Mouse (Mus musculus): ENCODE data around the gene Bsg.
"Not testable (repeated sequence)": the region's sequence is repeated elsewhere in the genome, so short reads cannot be mapped to it uniquely, and the experiment has no call there.

Gene Bsg

DNA sequence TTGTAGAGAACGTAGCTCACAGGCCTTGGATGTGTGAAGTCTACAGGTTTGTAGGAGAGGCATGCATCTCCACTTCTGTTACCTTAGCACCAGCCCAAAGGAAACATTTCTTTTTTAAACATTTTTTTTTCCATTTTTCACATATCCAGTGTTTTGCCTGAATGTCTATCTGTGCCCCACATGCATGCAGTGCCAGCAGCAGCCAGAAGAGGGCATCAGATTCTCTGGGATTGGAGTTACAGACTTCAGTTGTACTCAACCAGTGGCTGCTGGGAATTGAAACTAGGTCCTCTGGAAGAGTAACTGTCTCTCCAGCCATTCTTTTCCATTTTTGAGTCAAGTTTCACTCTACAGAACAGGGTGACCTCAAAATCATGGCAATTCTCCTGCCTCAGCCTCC is 28.2 kb downstream of the Bsg start:
- DNase-seq (ENCODE audit: low spot score in 2 of 2): no peak

DNA sequence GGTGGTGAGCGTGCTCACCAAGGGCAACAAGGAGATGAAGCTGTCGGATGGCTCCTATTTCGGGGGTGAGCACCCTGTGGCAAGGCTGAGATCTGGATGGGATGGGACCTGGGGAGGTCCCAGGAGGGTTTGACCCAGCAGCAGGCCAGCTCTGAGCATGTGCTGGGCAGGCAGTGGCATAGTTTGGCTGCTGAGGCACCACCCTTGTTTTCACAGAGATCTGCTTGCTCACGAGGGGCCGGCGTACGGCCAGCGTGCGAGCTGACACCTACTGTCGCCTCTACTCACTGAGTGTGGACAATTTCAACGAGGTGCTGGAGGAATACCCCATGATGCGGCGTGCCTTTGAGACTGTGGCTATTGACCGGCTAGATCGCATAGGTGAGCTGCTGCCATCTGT is 29.6 kb downstream of the Bsg start:
- no peak for DNase-seq (ENCODE audit: low spot score in 2 of 2)

DNA sequence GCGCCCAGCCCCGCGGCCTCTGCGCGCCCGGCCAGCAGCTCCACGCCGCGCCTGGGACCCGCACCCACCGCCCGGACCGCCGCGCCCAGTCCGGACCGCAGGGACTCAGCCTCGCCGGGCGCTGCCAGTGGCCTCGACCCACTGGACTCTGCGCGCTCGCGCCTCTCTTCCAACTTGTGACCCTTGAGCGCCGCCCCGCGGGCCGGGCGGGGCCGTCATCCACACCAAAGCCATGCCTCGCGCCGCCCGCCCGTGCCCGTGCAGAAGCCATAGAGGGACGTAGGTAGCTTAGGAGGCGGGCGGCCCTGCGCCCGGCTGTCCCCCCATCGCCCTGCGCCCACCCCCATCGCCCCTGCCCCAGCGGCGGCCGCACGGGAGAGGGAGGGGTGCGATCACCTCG is 31.1 kb downstream of the Bsg start:
- no peak for DNase-seq (ENCODE audit: low spot score in 2 of 2)

DNA sequence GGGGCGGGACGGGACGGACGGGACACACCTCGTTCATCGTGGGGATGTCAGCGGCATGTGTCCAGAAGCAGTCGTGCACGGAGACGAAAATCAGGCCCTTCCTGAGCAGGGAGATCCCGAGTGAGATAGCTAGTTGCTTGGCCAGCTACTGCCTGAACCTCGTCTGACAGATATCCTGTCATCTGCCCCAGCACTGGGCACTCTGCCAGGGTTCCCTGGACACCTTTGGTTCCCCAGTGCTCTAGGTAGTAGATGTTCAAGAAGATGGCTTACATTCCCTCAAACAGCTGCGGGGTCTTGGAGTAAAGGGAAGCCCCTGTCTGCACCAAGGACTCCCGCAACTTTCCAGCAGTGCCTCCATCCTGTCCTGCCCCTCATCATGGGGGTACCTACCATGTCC is 32.4 kb downstream of the Bsg start:
- DNase-seq (ENCODE audit: low spot score in 2 of 2): no peak

DNA sequence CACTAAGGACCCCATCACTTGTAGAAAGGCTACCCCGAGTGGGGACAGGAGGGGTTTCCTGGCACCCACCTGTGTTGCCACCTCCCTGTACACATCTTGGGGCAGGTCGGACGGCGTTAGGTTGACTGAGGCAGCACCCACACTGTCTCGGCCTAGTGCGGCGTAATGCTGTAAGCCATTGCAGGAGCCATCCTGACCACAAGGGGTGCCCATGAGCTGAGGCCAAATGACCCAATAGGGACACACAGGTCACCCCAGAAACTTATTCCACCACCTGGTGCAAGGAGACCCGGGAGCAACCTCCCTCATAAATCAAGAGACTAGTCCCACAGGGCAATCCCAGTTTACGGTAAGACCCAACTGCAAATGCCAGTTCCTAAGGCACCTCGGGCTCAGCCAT is 34.0 kb downstream of the Bsg start:
- DNase-seq (ENCODE audit: low spot score in 2 of 2): no peak

DNA sequence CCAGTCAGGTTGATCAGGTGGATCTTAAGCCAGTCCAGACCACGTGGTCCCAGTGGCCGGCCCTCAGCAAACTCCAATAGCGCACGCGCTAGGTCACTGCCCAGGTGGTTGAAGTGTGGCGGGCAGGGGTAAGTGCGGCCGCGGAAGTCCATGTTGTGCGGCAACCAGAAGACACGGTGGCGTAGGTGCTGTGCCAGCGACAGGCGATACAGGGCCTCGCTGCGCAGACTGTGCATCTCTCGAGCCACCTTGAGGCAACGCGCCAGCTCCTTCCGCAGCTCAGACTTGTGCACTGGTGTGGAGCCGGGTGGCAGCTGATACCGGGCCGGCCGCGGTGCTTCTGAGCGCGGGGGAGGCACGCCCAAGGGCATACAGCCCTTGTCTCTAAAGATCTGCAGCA is 34.9 kb downstream of the Bsg start:
- no peak for DNase-seq (ENCODE audit: low spot score in 2 of 2)

DNA sequence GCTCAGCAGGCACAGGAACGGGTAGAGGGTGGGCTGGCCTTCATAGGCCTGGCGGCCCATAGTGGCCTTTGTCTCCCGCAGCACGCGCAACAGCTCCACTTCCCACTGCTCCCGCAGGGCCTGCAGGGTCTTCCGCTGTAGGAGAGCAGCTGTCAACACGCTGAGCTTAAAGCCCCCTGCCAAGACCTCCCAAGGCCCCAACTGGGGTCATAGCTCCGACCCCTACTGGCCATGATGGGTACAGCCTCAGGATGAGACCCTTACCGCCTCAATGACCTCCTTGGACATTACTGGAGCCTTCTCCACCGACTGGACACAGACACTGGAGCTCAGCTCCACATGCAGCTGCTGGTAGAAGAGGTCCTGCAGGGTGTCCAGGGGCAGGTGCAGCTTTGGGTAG is 36.6 kb downstream of the Bsg start:
- no peak for DNase-seq (ENCODE audit: low spot score in 2 of 2)

DNA sequence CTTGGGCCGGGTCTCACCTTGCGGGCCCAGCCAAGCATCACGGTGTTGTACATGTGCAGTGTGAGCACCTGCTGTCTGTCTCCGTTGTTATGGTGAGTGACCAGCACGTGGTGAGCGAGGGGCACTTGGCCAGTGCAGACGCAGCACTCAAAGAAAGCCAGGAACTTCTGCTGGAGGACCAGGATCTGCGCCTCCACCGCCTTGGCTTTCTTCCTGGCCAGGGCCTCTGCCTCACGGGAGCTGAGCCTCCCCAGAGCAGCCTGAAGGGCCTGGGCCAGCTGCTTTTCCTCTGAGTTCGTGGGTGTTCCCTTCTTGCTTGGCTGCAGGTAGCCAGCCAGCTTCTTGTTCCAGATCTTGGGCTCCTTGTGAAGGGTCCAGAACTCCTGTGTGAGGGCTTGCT is 38.9 kb downstream of the Bsg start:
- no peak for DNase-seq (ENCODE audit: low spot score in 2 of 2)

DNA sequence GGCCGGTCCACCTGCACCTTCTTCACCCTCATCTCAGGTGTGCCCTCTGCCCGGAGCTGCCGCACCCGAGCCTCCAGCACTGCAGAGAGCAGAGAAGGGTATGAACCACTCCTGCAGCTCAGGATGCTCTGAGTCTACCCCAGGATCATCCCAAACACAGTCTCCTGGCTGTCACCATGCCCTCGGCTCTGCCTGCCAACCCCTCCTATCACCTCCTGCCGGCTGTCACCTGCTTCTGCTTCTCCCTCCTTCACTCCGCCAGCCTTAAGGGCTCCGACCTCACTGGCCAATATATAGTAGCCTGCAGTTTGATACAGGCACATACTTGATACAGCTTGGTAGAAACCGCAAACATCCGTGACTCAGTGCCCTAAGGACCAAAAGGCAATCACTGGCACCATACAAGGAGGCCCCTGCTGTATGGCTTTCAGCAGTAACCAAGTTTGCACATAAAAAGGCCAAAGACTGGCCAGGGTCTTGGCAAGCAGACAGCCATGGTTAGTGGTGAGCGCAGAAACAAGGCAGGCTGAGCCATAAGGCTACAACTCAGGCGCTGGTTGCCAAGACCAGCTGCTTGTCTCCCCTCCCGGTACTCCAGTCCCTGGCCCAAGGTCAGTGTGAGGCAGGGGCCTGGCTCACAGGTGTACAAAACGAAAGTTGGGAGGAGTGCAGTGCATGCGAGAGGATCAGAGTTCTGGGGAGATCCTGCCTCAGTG is 39.5 kb downstream of the Bsg start:
- DNase-seq (ENCODE audit: low spot score in 2 of 2): no peak

DNA sequence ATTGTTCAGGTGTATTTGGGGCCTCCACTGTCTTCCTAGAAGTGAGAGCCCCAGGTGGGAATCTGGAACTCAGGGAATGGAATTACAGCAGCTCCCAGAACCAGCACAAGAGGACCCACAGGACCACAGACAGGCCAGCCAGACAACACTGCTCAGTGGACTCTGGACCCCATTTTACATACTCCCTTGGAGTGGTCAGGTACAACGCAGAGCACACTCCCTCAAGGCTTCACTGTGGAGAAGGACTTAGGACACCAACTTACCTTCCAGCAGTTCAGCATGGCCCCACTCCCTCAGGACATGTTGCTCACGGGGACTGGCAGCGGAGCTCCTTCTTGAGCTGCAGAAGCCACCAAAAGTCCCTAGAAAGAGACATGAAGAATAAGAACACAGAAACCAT is 41.1 kb downstream of the Bsg start:
- no peak for DNase-seq (ENCODE audit: low spot score in 2 of 2)

DNA sequence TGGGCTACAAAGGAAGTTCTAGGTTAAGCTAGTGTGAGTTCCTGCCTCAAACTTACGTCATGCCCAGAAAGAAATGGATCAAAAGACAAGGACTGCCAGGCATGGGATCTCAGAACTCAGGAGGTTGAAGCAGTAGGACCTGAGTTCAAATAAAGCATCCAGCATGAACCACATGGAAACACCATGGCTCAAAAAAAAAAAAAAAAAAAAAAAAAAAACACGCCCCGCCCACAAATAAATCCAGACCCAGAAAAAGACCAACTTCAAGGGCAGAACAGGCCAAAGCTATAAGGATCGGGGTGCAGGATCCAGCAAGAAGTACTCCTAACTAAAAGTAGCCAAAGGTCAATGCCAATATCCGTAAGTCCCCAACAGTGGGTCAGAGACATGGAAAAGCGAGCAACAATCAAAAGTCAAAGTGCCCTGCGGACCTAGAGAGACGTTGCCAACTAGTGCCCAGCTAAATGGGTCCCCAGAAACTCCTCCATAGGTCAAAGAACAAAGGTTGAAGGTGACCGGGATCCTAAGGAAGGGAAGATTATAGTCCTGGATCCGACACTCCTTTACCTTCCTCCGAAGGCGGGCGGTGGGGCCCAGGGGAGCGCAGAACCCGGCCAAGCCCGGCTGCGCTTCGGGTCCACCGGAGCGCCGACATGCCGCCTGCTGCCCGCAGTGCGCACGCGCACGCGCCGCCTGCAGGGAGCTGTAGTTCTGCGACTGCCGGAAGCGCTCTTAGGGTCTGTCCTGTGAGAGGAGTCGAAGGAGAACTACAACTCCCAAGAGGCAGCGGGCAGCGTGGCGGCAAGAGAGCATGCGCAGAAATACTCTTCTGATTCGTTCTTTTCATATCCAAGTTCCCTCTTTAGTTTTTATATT is 41.8 kb downstream of the Bsg start, which contains the start of gene Polrmt:
Gene Polrmt, minus strand, starts transcription at position 684 of the 876 bp plus-strand sequence.
- DNase-seq (ENCODE audit: low spot score in 2 of 2): peak; percentile 94

DNA sequence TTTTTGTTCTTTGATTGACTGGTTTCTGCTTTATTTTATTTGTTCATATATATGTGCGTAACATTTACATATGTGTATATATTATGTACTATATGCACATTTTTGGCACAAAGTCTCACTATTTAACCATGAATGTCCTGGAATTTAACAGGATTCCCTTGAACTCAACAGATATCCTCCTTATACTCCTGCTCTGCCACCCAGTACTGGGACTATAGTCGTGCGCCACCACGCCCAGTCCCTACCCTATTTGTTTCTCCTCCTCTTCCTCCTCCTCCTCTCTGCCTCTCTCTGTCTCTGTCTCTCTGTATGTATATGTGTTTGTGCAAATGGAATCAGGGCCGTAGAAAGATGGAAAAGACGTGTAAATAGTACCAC is 42.5 kb downstream of the Bsg start:
- DNase-seq (ENCODE audit: low spot score in 2 of 2): no peak

DNA sequence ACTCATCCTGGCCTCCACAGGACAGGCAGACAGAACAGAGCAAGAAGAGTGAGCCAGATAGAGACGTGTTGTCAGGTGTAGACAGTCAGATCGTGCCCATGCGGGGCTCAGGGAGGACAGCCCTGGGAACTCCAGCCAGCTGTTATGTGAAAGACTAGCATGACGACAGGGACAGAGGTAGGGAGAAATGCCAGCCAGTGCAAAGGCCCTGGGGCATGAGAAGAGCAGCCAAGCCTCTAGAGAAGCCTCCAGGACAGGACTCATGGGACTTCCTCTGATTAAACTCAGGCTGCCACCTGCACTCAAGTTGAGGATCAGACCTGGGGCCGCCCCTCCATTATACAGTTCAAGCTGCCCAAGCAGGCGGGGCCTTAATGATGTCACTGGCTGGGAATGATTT is 44.2 kb downstream of the Bsg start:
- no peak for DNase-seq (ENCODE audit: low spot score in 2 of 2)

DNA sequence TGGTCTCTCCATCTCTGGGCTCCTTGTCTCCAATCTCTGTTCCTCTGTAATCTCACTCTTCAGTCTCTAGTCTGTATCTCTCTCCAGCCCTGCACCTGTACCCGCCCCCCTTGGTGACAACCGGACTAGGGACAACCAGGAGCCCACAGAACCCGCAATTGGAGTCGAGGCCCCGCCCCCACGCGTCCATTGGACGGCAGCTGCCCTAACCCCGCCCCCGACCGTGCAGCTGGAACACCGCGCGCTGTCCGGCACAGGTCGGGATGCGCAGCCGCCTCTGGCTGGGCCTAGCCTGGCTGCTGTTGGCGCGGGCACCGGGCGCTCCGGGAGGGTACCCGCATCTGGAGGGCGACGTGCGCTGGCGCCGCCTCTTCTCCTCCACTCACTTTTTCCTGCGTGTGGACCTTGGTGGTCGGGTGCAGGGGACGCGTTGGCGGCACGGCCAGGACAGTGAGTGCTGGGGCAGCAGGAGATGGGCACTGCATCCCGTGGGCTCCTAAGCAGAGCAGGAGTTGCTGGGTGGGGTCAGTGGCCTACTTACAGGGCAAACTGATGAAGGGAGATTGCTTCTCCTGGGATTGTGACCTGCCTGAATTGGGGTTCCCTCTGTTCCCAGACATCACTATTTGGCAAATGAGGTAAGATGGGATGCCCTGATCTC is 50.7 kb downstream of the Bsg start, which contains the start of gene Fgf22:
Gene Fgf22, plus strand, starts transcription at position 221 of the 661 bp plus-strand sequence.
- peak in 1 of 2 experiments; percentile 61 for DNase-seq (ENCODE audit: low spot score in 2 of 2)

DNA sequence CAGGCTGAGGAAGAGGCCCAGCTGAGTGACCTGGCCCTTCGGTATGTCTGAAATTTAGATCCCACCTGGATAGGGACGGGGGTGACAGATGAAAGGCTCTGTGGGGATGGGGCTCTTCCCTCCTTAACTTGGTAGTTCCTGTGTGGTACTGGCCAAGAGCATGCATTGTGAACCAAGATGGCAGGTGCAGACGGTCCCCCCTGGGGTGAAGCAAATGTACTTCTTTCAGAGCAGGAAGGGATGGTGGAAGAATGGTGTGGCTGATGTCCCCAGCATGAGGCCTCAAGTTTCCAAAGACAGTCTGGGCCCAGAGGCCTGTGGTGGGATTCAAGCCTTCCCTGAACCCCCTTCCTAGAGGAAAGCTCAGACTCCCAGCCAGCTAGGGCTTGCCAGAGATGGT is 51.6 kb downstream of the Bsg start:
- DNase-seq (ENCODE audit: low spot score in 2 of 2): no peak

DNA sequence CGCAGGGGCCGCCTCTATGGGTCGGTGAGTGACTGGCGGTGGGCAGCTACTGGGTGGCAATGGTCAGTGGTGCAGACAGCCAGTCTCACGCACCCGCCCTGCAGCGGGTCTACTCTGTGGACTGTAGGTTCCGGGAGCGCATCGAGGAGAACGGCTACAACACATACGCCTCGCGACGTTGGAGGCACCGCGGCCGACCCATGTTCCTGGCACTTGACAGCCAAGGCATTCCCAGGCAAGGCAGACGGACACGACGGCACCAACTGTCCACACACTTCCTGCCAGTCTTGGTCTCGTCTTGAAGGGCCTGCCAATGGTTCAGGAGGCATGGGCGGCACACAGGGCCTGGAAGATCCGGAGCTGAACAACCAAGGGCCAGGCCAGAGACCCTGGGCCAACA is 52.4 kb downstream of the Bsg start:
- no peak for DNase-seq (ENCODE audit: low spot score in 2 of 2)

DNA sequence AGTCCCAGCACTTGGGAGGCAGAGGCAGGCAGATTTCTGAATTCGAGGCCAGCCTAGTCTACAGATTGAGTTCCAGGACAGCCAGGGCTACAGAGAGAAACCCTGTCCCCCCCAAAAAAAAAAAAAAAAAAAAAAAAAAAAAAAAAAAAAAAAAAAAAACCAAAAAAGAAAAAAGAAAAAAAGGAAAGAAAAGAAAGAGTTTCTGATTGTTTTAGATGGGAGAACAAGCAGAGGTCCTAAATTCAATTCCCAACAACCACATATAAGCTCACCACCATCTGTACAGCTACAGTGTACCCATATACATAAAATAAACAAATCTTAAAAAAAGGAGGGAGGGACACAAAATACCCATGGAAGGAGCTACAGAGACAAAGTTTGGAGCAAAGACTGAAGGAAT is 55.4 kb downstream of the Bsg start:
- not testable (repeated sequence) for DNase-seq (ENCODE audit: low spot score in 2 of 2)

DNA sequence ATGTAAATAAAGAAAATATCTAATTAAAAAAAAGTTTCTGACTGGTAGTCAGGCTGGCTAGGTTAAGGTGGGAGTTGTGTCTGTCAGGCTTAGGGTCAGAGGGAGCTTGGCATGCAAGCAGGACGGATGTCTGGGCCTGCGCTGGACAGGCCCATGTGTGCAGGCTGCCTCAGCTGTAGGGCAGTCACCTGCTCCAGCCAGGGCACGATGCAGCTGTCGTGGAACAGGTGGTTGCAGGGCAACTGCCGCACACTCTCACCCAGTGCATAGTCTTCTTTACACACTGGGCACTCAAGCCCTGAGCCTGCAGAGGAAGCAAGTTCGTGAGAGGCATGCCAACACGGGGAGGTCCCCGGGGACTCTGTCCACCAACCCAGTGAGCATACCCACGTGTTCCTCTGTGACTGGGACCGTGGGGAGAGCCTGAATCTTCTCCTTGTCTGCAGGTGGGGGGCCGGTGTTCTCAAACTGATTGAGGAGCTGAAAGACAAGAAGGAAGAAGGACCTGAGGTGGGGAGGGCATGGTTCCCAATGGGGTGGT is 56.4 kb downstream of the Bsg start:
- DNase-seq (ENCODE audit: low spot score in 2 of 2): no peak
